Mouse (Mus musculus): ENCODE data around the gene Ralgapb. TPM values are rescaled to one million over a fixed set of nuclear protein-coding genes. Genes with fewer than 3 reads are reported as not detected.
A peak's percentile ranks its signal among the peaks of the same experiment; 100 is the strongest.

The Ralgapb gene
- polyA plus RNA-seq (2011; ENCODE audit: insufficient read length, low read depth, missing spikeins), result 49.5 and 55.2 TPM in 2 replicates

GRCm38 (mm10) chr2:158409595-158410021 lies at the start of gene Ralgapb:
TSS of gene Ralgapb (plus strand) at chr2:158409848.
- peak; percentile 38 for TF ChIP-seq POLR2A (IDR thresholded peaks at IDR 0.05; ENCODE audit: low read depth, low read length)
- TF ChIP-seq CTCF (IDR thresholded peaks at IDR 0.05; ENCODE audit: borderline replicate concordance, insufficient read depth, low read length), result peak; percentile 34; the same call in 1 of the 2 replicates
- Histone ChIP-seq H3K27ac (ENCODE audit: insufficient read depth, low read length) (peak within 1 kb of the TSS; percentile 27; the same call in 1 of the 2 replicates), H3K4me1 (ENCODE audit: control insufficient read depth, insufficient read depth, low read length) (0 out of 2 replicates have a peak, but pooled peaks cover 4% of the 10 kb centered on the region), H3K4me3 (ENCODE audit: insufficient read depth, low read length) (peak within 1 kb of the TSS; percentile 80)

- H3K27ac ChIP-seq (ENCODE audit: insufficient read depth, low read length), result peak overlapping the region; percentile 30
- H3K4me1 ChIP-seq (ENCODE audit: control insufficient read depth, insufficient read depth, low read length), result peaks cover 3% of the 10 kb centered on the region
- peak; percentile 59; the same call in 1 of the 2 replicates for TF ChIP-seq CTCF (IDR thresholded peaks at IDR 0.05; ENCODE audit: borderline replicate concordance, insufficient read depth, low read length)
- TF ChIP-seq POLR2A (IDR thresholded peaks at IDR 0.05; ENCODE audit: low read depth, low read length), result peak; percentile 94
- peak overlapping the region; percentile 84 for H3K4me3 ChIP-seq (ENCODE audit: insufficient read depth, low read length)
Observed at GRCm38 (mm10) chr2:158360873-158361677, 48.6 kb upstream of the Ralgapb start.

- Histone ChIP-seq H3K4me1 (ENCODE audit: control insufficient read depth, insufficient read depth, low read length) (peaks cover 3% of the 10 kb centered on the region), H3K27ac (ENCODE audit: insufficient read depth, low read length) (peak overlapping the region; percentile 24), H3K4me3 (ENCODE audit: insufficient read depth, low read length) (no peak overlapping the region)
- TF ChIP-seq POLR2A (IDR thresholded peaks at IDR 0.05; ENCODE audit: low read depth, low read length) (no peak), CTCF (IDR thresholded peaks at IDR 0.05; ENCODE audit: borderline replicate concordance, insufficient read depth, low read length) (no peak)
Observed at GRCm38 (mm10) chr2:158361678-158362320, 47.8 kb upstream of the Ralgapb start.

GRCm38 (mm10) chr2:158364175-158364574 lies 45.5 kb upstream of the Ralgapb start:
- no peaks in the 10 kb centered on the region; the same call in none of the 2 replicates for H3K4me1 ChIP-seq (ENCODE audit: control insufficient read depth, insufficient read depth, low read length)
- no peak for TF ChIP-seq POLR2A (IDR thresholded peaks at IDR 0.05; ENCODE audit: low read depth, low read length)
- no peak for TF ChIP-seq CTCF (IDR thresholded peaks at IDR 0.05; ENCODE audit: borderline replicate concordance, insufficient read depth, low read length)
- no peak overlapping the region for H3K27ac ChIP-seq (ENCODE audit: insufficient read depth, low read length)
- no peak overlapping the region for H3K4me3 ChIP-seq (ENCODE audit: insufficient read depth, low read length)

- no peak overlapping the region for H3K27ac ChIP-seq (ENCODE audit: insufficient read depth, low read length)
- no peak overlapping the region for H3K4me3 ChIP-seq (ENCODE audit: insufficient read depth, low read length)
- TF ChIP-seq POLR2A (IDR thresholded peaks at IDR 0.05; ENCODE audit: low read depth, low read length) (no peak), CTCF (IDR thresholded peaks at IDR 0.05; ENCODE audit: borderline replicate concordance, insufficient read depth, low read length) (no peak)
- H3K4me1 ChIP-seq (ENCODE audit: control insufficient read depth, insufficient read depth, low read length), result no peaks in the 10 kb centered on the region
Observed at GRCm38 (mm10) chr2:158365099-158365850, 44.4 kb upstream of the Ralgapb start.

- Histone ChIP-seq H3K27ac (ENCODE audit: insufficient read depth, low read length) (no peak overlapping the region), H3K4me1 (ENCODE audit: control insufficient read depth, insufficient read depth, low read length) (no peaks in the 10 kb centered on the region), H3K4me3 (ENCODE audit: insufficient read depth, low read length) (no peak overlapping the region)
- no peak for TF ChIP-seq CTCF (IDR thresholded peaks at IDR 0.05; ENCODE audit: borderline replicate concordance, insufficient read depth, low read length)
Observed at GRCm38 (mm10) chr2:158367654-158368053, 42.0 kb upstream of the Ralgapb start.

- no peak overlapping the region for H3K27ac ChIP-seq (ENCODE audit: insufficient read depth, low read length)
- no peak for TF ChIP-seq CTCF (IDR thresholded peaks at IDR 0.05; ENCODE audit: borderline replicate concordance, insufficient read depth, low read length)
- no peak for TF ChIP-seq POLR2A (IDR thresholded peaks at IDR 0.05; ENCODE audit: low read depth, low read length)
- no peaks in the 10 kb centered on the region for H3K4me1 ChIP-seq (ENCODE audit: control insufficient read depth, insufficient read depth, low read length)
- H3K4me3 ChIP-seq (ENCODE audit: insufficient read depth, low read length), result no peak overlapping the region
Observed at GRCm38 (mm10) chr2:158368313-158368712, 41.3 kb upstream of the Ralgapb start.

GRCm38 (mm10) chr2:158369474-158370172 lies 40.0 kb upstream of the Ralgapb start:
- Histone ChIP-seq H3K27ac (ENCODE audit: insufficient read depth, low read length) (no peak overlapping the region), H3K4me3 (ENCODE audit: insufficient read depth, low read length) (no peak overlapping the region), H3K4me1 (ENCODE audit: control insufficient read depth, insufficient read depth, low read length) (no peaks in the 10 kb centered on the region)
- TF ChIP-seq CTCF (IDR thresholded peaks at IDR 0.05; ENCODE audit: borderline replicate concordance, insufficient read depth, low read length) (no peak), POLR2A (IDR thresholded peaks at IDR 0.05; ENCODE audit: low read depth, low read length) (no peak)

- no peak for TF ChIP-seq POLR2A (IDR thresholded peaks at IDR 0.05; ENCODE audit: low read depth, low read length)
- TF ChIP-seq CTCF (IDR thresholded peaks at IDR 0.05; ENCODE audit: borderline replicate concordance, insufficient read depth, low read length), result no peak
- H3K4me3 ChIP-seq (ENCODE audit: insufficient read depth, low read length), result no peak overlapping the region
- no peaks in the 10 kb centered on the region for H3K4me1 ChIP-seq (ENCODE audit: control insufficient read depth, insufficient read depth, low read length)
- no peak overlapping the region for H3K27ac ChIP-seq (ENCODE audit: insufficient read depth, low read length)
Observed at GRCm38 (mm10) chr2:158370173-158370550, 39.5 kb upstream of the Ralgapb start.
